Mouse (Mus musculus) left cerebral cortex, adult 2 months (tissue): ENCODE data around the gene Emc7. TPM values are rescaled to one million over a fixed set of nuclear protein-coding genes. Genes with fewer than 3 reads are reported as not detected.

Source experiments
- DNase-seq, 2 experiments: peaks; one replicate each; pipeline ENCODE4 v3.0.0; 2021 to 2022; ENCODE audit warnings: low spot score in 2 of 2, mixed read lengths in 1 of 2; ENCODE audit errors: extremely low spot score in 1 of 2
- H3K27ac ChIP-seq: fragments of 200-600 bp; 2 replicates; pipeline ENCODE4 v1.8.1; 2022
- H3K4me3 ChIP-seq: fragments of 200-600 bp; 2 replicates; pipeline ENCODE4 v1.8.1; 2022
- CTCF ChIP-seq: fragments of 200-600 bp; IDR thresholded peaks from 2 replicates; pipeline ENCODE4 v1.8.1; 2022; ENCODE audit warnings: antibody characterized with exemption, mild to moderate bottlenecking, moderate library complexity
- intact Hi-C: fragments of 180-260 bp; cut with DNase I; formaldehyde crosslinking; loops from one replicate; pipeline ENCODE4 v1.15.1; 2025
- total RNA-seq, 2 experiments: library from RNA; stranded (reverse); gene quantifications; 2 replicates each; pipeline ENCODE4 v1.2.3; 2021

The Emc7 gene
- total RNA-seq, 2 experiments from 2014 or later, result 47.1 to 52.2 TPM

DNA sequence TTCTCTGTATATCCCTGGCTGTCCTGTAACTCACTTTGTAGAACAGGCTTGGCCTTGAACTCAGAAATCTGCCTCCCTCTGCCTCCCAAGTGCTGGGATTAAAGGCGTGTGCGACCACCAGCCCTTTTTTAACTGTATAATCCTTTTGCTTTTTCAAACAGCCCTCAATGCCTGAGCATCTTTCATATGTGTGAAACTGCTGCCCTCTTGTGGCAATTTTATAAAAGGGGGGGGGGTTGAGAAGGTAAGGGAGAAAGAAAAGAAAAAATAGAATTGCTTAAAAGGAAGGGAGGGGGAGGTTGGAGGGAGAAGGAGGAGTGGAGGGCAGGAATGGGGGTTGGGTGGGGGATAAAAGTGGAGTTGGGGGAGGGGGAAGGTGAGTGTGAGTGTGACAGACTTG, 26.8 kb downstream of the Emc7 start:
- Histone ChIP-seq H3K27ac (no peak overlapping the region; the same call in 1 of the 2 replicates), H3K4me3 (no peak overlapping the region)
- no peak for DNase-seq
- intact Hi-C loops, result loop anchor here (1.0 to 5.0 kb wide), 5 partner anchors 34 to 284 kb away; partner anchors contain the start of genes Gm21985, Katnbl1 and Slc12a6
- peak; percentile 48 for TF ChIP-seq CTCF

GRCm38 (mm10) chr2:112482533-112483333, 27.9 kb downstream of the Emc7 start:
- Histone ChIP-seq H3K4me3 (no peak overlapping the region), H3K27ac (peak overlapping the region; percentile 9; the same call in 1 of the 2 replicates)
- no peak for TF ChIP-seq CTCF
- intact Hi-C loops, result loop anchor here (5.0 kb wide), 4 partner anchors 35 to 285 kb away; partner anchors contain the start of genes Gm21985 and Slc12a6
- no peak for DNase-seq

DNA sequence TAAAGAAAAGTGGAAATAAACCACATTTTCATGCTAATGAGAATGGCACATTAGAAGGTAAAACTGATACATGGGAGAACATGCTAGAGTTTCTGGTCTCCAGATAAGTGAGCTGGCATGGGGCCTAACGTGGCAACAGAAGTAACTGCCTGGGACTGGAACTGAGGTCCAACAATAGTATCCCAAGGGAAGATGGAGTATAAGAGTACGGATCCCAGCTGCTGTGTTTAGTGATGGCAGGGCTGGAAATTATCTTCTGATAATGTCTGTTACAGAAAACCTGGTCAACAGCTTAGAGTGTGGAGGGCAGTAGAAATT, 28.5 kb downstream of the Emc7 start:
- peak overlapping the region; percentile 9; the same call in 1 of the 2 replicates for H3K27ac ChIP-seq
- H3K4me3 ChIP-seq, result no peak overlapping the region
- TF ChIP-seq CTCF, result no peak
- DNase-seq, result no peak
- intact Hi-C loops, result loop anchor here (5.0 kb wide), 4 partner anchors 36 to 286 kb away; partner anchors contain the start of genes Gm21985 and Slc12a6

DNA sequence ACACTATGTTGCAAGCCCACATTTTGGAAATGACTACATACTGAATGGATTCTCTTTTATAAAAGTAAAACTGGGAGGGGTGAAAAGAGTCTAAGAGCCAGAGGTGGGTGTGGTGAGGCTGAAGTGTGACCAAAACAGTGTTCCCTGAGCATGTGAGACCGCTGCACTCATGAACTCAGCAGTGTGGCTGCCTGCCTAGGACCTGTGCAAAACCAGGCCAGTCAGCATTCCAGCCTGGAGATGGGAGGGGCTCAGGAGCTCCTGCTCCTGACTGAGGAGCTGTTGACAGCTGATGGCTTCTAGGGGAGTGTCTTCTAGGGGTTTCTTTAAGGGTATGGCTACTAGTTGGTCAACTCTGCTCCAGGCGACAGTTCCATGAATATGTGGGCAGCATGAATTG, 30.1 kb downstream of the Emc7 start:
- no peak for DNase-seq
- Histone ChIP-seq H3K4me3 (no peak overlapping the region), H3K27ac (no peak overlapping the region)
- TF ChIP-seq CTCF, result no peak
- intact Hi-C loops, result loop anchor here (5.0 kb wide), 4 partner anchors 38 to 288 kb away; partner anchors contain the start of genes Gm21985 and Slc12a6

DNA sequence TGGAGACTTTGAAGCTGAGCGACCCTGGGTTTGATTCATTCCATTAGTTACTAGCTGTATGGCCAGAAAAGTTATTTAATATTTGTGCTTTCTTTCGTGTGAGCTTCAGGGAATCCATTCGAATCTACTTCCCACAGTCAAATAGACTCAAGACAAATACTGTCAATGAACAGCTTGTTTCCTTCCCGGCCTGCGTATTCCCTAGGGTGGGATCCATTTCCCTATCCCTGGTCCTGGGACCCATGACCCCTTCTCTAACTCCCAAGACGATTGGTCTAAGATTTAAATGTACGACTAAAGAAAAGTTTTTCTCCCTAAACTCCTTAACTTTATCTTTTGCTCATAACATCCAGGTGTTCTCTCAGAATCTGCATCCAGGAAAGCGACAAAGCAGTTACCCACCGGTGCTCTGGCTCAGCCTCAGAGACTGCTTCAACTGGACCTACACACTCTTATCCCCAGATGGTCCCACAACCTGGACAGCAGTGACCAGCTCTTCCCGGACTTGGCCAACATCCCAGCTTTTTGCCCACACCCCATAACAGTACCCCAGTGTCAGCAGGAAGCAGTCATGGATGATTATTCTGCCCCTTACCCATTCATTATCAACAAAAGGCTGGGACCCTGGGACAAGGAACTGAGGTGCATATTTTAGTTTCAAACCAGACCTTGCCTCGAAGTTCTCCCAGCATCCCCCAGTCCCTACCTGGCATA, 35.8 kb downstream of the Emc7 start:
- intact Hi-C loops, result loop anchor here (5.0 kb wide), 1 partner anchor 228 kb away; the partner anchor contains the start of gene Nop10
- TF ChIP-seq CTCF, result no peak
- H3K4me3 ChIP-seq, result no peak overlapping the region
- DNase-seq, result no peak
- no peak overlapping the region for H3K27ac ChIP-seq

GRCm38 (mm10) chr2:112491629-112492028, 36.8 kb downstream of the Emc7 start:
- no peak overlapping the region for H3K4me3 ChIP-seq
- DNase-seq, result no peak
- intact Hi-C loops, result loop anchor here (2.0 to 5.0 kb wide), 2 partner anchors 37 to 229 kb away; partner anchors contain the start of genes Emc7 and Nop10
- no peak overlapping the region for H3K27ac ChIP-seq
- no peak for TF ChIP-seq CTCF

- intact Hi-C loops, result loop anchor here (2.0 to 5.0 kb wide), 2 partner anchors 38 to 230 kb away; partner anchors contain the start of genes Emc7 and Nop10
- DNase-seq, result no peak
- no peak for TF ChIP-seq CTCF
- H3K27ac ChIP-seq, result peak overlapping the region; percentile 95
- H3K4me3 ChIP-seq, result peak overlapping the region; percentile 69
Measured at GRCm38 (mm10) chr2:112492431-112492855, 37.6 kb downstream of the Emc7 start.

- Histone ChIP-seq H3K4me3 (peak within 1 kb of the TSS; percentile 69), H3K27ac (peak within 1 kb of the TSS; percentile 95)
- DNase-seq, result peak; percentile 85 to 86
- intact Hi-C loops, result loop anchor here (2.0 to 5.0 kb wide), 2 partner anchors 38 to 231 kb away; partner anchors contain the start of genes Emc7 and Nop10
- TF ChIP-seq CTCF, result peak; percentile 19
Measured at GRCm38 (mm10) chr2:112492856-112493538, 38.2 kb downstream of the Emc7 start, which contains the start of gene Aven. Gene Aven, plus strand, starts transcription at chr2:112492964.

DNA sequence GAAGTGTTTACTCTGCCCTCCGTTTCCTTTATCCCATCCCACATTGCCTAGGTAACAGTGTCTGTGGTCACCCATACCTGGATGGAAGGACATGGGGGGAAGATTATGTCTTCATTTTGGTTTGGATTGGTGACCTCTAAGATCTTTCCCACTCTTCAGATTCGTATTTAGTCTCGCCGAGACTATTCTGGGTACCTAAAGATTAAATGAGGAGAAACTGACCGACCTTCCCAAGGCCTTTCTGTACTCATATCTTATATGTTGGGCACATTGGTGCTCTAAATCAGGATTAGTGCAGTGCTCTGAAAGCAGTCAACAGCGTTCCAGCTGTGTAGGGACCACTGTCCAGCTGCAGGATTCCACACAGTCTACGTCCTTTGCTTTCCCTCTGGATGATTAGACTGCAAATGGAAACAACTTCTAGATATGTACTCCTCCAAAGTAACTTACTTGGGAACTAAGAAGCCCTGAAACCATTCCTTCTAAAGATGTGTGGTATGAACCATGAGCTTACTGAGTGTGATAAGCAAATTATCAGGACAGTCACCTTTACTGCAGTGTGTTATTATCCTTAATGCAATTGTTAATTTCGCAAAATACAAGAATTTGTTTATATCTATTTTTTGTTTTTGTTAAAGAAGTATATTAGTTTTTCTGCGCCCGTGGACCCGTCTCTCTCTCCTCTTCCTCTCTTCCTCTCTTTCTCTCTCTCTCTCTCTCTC, 38.9 kb downstream of the Emc7 start:
- intact Hi-C loops, result loop anchor here (2.0 to 5.0 kb wide), 2 partner anchors 39 to 231 kb away; partner anchors contain the start of genes Emc7 and Nop10
- Histone ChIP-seq H3K27ac (peak overlapping the region; percentile 95), H3K4me3 (peak overlapping the region; percentile 69)
- no peak for TF ChIP-seq CTCF
- DNase-seq, result no peak

- intact Hi-C loops, result no loop called here
- H3K27ac ChIP-seq, result no peak overlapping the region
- no peak for TF ChIP-seq CTCF
- H3K4me3 ChIP-seq, result no peak overlapping the region
- DNase-seq, result no peak
Measured at GRCm38 (mm10) chr2:112497851-112498250, 43.1 kb downstream of the Emc7 start.
